Mouse (Mus musculus): Measurements from ENCODE around the gene Aggf1. TPM values are rescaled to one million over a fixed set of nuclear protein-coding genes. Genes with fewer than 3 reads are reported as not detected.
"Not testable (repeated sequence)": the region's sequence is repeated elsewhere in the genome, so short reads cannot be mapped to it uniquely, and the experiment has no call there.

Gene Aggf1
- polyA plus RNA-seq (2012; rRNA removed), result 32.2 and 35.6 TPM in 2 replicates

DNA sequence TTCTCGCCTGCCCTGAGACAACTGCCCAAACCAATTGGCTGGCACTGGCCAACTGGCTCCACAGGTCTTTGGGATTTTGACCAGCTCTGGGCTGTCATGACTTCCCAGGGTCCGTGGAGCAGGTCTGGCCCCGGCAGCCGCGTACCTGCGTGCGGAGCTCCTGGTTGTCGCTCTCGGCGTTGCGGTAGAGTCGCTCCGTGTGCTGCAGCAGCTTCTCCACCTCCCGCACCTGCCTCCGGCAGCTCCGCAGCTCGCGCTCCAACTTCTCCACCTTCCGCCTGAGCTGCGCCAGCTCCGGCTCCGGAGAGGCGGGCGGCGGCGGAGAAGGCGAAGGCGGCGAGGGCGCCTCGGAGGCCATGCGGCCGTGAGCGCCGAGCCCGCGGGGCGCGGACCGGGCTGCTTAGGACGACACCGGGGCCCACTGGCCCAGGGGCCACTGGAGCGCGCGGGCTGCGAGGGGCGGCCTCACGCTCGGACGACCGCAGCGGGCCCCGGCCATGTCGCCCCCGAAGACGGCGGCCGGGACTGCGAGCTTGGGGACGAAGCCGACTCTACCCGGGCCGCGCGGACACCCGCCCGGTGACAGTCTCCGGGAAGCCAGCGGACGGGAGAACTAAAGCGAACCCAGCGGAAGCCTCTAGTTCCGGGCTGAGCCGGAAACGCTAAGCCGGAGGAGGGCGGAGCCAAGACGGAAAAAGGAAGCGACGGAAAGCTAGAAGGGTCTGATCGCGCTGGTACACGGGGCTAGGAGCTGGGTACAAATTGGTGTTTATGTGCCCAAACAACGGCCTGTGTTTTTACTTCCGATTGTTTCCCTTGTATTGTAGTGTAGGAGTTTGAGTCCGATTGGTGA lies at the start of gene Aggf1:
Gene Aggf1 (minus strand): TSS at position 652 of the 853 bp plus-strand sequence.
- TF ChIP-seq CTCF (IDR thresholded peaks at IDR 0.05; ENCODE audit: borderline replicate concordance, extremely low read depth, insufficient read depth, insufficient read length) (no peak), POLR2A (IDR thresholded peaks at IDR 0.05; ENCODE audit: borderline replicate concordance, extremely low read depth, insufficient read depth, insufficient read length, poor library complexity, severe bottlenecking) (peak; percentile 64; the same call in 1 of the 2 replicates)
- DNase-seq (ENCODE audit: low read depth), result peak; percentile 97

DNA sequence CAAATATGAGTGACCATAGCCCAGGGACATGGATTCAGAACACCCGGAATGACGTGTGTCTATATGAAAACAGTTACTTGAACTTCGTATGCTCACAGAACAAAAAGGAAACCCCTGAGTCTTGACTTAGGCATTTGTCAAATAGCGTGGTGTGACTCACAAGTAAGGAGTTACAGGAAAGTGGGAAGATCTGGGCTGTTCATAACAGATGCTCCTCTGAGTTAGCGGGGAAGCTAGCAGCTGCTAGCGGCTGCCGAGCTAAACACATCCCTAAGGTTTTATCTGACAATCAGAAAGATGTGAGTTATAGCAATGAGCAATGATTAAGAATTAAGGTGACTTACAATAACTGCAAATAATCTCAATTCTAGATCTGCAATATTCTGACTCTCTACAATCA lies 49.8 kb upstream of the Aggf1 start:
- DNase-seq (ENCODE audit: low read depth), result peak; percentile 45

DNA sequence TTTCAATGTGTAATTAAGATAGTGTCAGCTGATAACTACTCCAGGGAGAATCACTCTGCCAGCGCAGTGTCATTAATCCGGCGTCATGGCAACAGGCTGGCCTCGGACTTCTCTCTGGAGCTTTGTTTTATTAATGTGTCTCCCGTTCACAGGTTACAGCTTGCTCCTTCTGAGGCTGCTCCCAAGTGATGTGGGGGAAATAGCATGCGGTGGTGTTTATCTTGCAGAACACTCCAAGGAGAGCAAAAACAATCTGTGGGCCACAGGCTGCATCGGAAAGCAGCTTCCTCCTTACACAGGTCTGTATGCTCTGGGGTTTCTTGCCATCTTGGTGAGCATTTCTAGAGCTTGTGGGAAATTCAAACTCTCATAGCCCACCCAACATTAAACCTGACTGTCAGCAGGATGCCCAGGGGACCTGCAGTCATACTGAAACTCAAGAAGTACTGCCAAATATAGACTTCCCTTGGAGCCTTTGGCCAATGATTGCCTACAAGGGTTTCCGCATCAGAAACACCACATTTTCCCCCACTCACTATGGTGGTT lies 44.1 kb upstream of the Aggf1 start:
- TF ChIP-seq CTCF (IDR thresholded peaks at IDR 0.05; ENCODE audit: borderline replicate concordance, extremely low read depth, insufficient read depth, insufficient read length), result no peak
- no peak for TF ChIP-seq POLR2A (IDR thresholded peaks at IDR 0.05; ENCODE audit: borderline replicate concordance, extremely low read depth, insufficient read depth, insufficient read length, poor library complexity, severe bottlenecking)
- DNase-seq (ENCODE audit: low read depth), result peak; percentile 88

More for the DNA sequence above, 49.8 kb upstream of the Aggf1 start:
- TF ChIP-seq CTCF (IDR thresholded peaks at IDR 0.05; ENCODE audit: borderline replicate concordance, extremely low read depth, insufficient read depth, insufficient read length) (no peak), POLR2A (IDR thresholded peaks at IDR 0.05; ENCODE audit: borderline replicate concordance, extremely low read depth, insufficient read depth, insufficient read length, poor library complexity, severe bottlenecking) (no peak)

DNA sequence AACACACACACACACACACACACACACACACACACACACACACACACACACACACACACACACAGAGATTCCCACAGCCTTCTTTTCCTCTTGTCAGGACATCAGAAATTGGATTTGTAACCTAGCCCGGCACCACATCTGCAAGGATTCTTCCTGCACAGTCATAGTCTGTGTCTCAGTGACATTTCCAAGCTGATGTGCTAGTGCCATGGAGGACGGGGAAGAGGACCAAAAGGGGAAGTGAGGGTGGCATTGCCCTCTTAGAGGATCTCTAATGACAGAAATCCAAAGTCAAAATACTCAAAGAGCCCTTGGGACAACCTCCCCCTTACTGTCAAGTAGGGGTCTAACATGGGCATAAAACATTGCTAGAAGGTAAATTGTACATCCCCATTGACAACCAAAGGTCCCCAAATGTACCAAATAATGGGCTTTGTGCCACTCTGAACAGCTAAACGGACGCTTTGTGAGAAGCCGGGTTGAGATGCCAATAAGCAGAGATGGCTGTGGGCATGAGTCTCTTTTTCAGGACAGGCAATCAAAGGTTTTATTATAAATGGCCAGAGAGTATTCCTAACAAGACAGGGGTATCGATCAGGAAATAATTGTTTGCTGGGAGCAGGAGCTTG lies 43.5 kb upstream of the Aggf1 start:
- no peak for DNase-seq (ENCODE audit: low read depth)
- no peak for TF ChIP-seq CTCF (IDR thresholded peaks at IDR 0.05; ENCODE audit: borderline replicate concordance, extremely low read depth, insufficient read depth, insufficient read length)
- TF ChIP-seq POLR2A (IDR thresholded peaks at IDR 0.05; ENCODE audit: borderline replicate concordance, extremely low read depth, insufficient read depth, insufficient read length, poor library complexity, severe bottlenecking), result no peak

DNA sequence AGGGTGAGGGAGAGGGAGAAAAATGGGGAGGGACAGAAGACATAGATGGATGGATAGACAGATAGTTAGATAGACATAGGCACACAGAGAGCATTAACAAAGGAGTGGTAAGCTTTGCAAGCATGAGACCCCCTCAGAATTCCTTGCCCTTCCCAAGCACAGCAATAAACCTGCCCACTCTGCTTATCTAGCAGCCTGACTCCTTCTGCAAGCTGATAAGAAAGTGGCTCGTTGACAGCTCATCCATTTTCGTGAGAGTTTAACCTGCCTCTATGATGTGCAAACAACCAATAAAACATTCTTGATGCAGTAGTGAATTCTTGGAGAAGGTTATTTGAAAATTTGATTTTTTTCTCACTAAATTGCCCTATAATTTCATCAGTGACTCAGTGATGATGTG lies 37.1 kb upstream of the Aggf1 start:
- TF ChIP-seq CTCF (IDR thresholded peaks at IDR 0.05; ENCODE audit: borderline replicate concordance, extremely low read depth, insufficient read depth, insufficient read length) (no peak), POLR2A (IDR thresholded peaks at IDR 0.05; ENCODE audit: borderline replicate concordance, extremely low read depth, insufficient read depth, insufficient read length, poor library complexity, severe bottlenecking) (no peak)
- DNase-seq (ENCODE audit: low read depth), result peak; percentile 8

- TF ChIP-seq CTCF (IDR thresholded peaks at IDR 0.05; ENCODE audit: borderline replicate concordance, extremely low read depth, insufficient read depth, insufficient read length), result no peak
- no peak for TF ChIP-seq POLR2A (IDR thresholded peaks at IDR 0.05; ENCODE audit: borderline replicate concordance, extremely low read depth, insufficient read depth, insufficient read length, poor library complexity, severe bottlenecking)
- no peak for DNase-seq (ENCODE audit: low read depth)
These were observed 18.1 kb upstream of the Aggf1 start for GRCm38 (mm10) chr13:95393242-95393641.

DNA sequence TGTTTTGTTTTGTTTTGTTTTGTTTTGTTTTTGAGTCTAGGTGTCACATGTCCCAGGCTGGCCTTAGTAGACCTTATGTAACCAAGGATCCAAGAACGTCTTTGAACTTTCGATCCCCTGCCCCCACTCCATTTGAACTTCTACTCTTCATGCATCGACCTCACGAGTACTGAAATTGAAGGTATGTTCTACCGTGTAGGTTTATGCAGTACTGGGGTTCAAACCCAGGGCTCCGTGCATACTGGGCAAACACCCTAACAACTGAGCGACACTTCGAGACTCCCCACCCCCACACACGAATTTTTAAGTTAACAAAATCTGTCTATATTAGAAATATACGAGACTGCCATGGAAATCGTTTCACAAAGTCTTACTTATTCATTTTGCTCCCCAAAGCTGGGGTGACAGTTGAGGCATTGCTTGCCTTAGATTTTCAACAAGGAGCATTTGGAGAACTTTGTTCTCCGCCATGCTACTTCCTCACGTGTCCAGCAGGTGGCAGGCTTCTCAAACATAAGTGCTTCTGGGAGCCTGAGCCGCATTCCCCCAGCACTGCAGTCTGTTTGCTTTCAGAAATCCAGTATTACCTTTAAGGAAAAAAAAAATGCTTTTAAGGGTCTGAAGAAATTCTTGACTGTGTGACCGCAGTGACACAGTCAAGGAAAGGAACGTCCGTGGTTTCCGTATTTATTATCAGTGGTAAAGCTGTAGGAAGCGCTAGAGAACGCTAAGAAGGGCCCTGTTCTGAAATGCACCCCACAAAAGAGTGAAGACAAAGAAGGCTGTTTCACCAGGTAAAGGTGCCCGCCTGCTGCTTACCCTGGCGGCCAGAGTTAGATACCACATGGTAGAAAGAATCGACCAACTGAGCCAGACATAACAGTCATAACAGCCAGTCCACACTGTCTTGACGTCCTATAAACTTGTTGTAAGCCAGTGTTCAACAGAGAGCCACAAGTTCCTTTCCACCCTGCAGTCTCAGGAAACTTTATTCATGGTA lies 15.0 kb upstream of the Aggf1 start:
- TF ChIP-seq POLR2A (IDR thresholded peaks at IDR 0.05; ENCODE audit: borderline replicate concordance, extremely low read depth, insufficient read depth, insufficient read length, poor library complexity, severe bottlenecking), result no peak
- TF ChIP-seq CTCF (IDR thresholded peaks at IDR 0.05; ENCODE audit: borderline replicate concordance, extremely low read depth, insufficient read depth, insufficient read length), result peak; percentile 94
- DNase-seq (ENCODE audit: low read depth), result peak; percentile 94

GRCm38 (mm10) chr13:95388226-95388625 lies 13.1 kb upstream of the Aggf1 start:
- DNase-seq (ENCODE audit: low read depth), result no peak
- TF ChIP-seq POLR2A (IDR thresholded peaks at IDR 0.05; ENCODE audit: borderline replicate concordance, extremely low read depth, insufficient read depth, insufficient read length, poor library complexity, severe bottlenecking) (no peak), CTCF (IDR thresholded peaks at IDR 0.05; ENCODE audit: borderline replicate concordance, extremely low read depth, insufficient read depth, insufficient read length) (no peak)

DNA sequence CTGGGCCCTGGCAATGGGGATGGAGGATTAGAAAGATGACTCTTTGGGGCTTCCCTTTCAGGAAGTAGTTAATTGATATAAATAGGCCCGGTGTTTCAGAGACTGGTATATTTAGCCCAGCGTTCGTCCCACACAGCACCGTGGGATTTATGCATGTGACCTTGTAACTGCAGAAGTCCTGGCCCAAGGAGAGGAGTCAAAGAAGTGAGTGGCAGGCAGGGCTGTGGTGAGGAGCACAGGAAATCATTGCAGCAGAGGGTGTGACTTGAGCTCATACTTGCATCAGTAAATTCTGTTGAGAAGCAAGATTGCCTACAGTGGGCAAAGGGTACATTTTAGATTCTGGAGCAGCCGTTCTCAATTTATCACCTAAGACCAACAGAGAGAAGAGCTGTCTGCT lies 7.3 kb upstream of the Aggf1 start:
- TF ChIP-seq POLR2A (IDR thresholded peaks at IDR 0.05; ENCODE audit: borderline replicate concordance, extremely low read depth, insufficient read depth, insufficient read length, poor library complexity, severe bottlenecking) (no peak), CTCF (IDR thresholded peaks at IDR 0.05; ENCODE audit: borderline replicate concordance, extremely low read depth, insufficient read depth, insufficient read length) (no peak)
- DNase-seq (ENCODE audit: low read depth), result no peak

GRCm38 (mm10) chr13:95378696-95379095 lies 3.5 kb upstream of the Aggf1 start:
- TF ChIP-seq CTCF (IDR thresholded peaks at IDR 0.05; ENCODE audit: borderline replicate concordance, extremely low read depth, insufficient read depth, insufficient read length), result no peak
- TF ChIP-seq POLR2A (IDR thresholded peaks at IDR 0.05; ENCODE audit: borderline replicate concordance, extremely low read depth, insufficient read depth, insufficient read length, poor library complexity, severe bottlenecking), result no peak
- no peak for DNase-seq (ENCODE audit: low read depth)

- not testable (repeated sequence) for DNase-seq (ENCODE audit: low read depth)
These were observed 1.6 kb upstream of the Aggf1 start for GRCm38 (mm10) chr13:95376689-95377289.

Measured in brain, embryonic 14.5 days (tissue).